Mouse (Mus musculus): Measurements from ENCODE around the gene Fam161a.
"Not testable (repeated sequence)": the region's sequence is repeated elsewhere in the genome, so short reads cannot be mapped to it uniquely, and the experiment has no call there.

Gene Fam161a

GRCm38 (mm10) chr11:23049642-23050041 is 42.3 kb downstream of the Fam161a start:
- DNase-seq (ENCODE audit: low read depth, low spot score): no peak

GRCm38 (mm10) chr11:23052353-23052752 is 45.0 kb downstream of the Fam161a start:
- no peak for DNase-seq (ENCODE audit: low read depth, low spot score)

- DNase-seq (ENCODE audit: low read depth, low spot score): no peak
Observed at GRCm38 (mm10) chr11:23063153-23063552, 55.8 kb downstream of the Fam161a start.

GRCm38 (mm10) chr11:23063857-23064256 is 56.5 kb downstream of the Fam161a start:
- DNase-seq (ENCODE audit: low read depth, low spot score): no peak

GRCm38 (mm10) chr11:23064276-23064675 is 56.9 kb downstream of the Fam161a start:
- not testable (repeated sequence) for DNase-seq (ENCODE audit: low read depth, low spot score)

- no peak for DNase-seq (ENCODE audit: low read depth, low spot score)
Observed at GRCm38 (mm10) chr11:23065167-23065668, 57.9 kb downstream of the Fam161a start.

- DNase-seq (ENCODE audit: low read depth, low spot score): peak; percentile 73
Observed at GRCm38 (mm10) chr11:23067395-23068136, 60.2 kb downstream of the Fam161a start.

- no peak for DNase-seq (ENCODE audit: low read depth, low spot score)
Observed at GRCm38 (mm10) chr11:23068201-23068600, 60.9 kb downstream of the Fam161a start.

- not testable (repeated sequence) for DNase-seq (ENCODE audit: low read depth, low spot score)
Observed at GRCm38 (mm10) chr11:23068986-23069385, 61.7 kb downstream of the Fam161a start.

GRCm38 (mm10) chr11:23074841-23075240 is 67.5 kb downstream of the Fam161a start:
- no peak for DNase-seq (ENCODE audit: low read depth, low spot score)

GRCm38 (mm10) chr11:23078541-23078940 is 71.2 kb downstream of the Fam161a start:
- no peak for DNase-seq (ENCODE audit: low read depth, low spot score)

Data from c-Kit-negative CD71-positive TER-119-positive erythroid progenitor cells, embryonic 14.5 days (primary cell).